Mouse (Mus musculus) kidney, embryonic 16.5 days (tissue): ENCODE results near the gene Pvr. TPM values are rescaled to one million over a fixed set of nuclear protein-coding genes. Genes with fewer than 3 reads are reported as not detected.
A peak's percentile ranks its signal among the peaks of the same experiment; 100 is the strongest.

Experiments
- ATAC-seq: fragments of 200-750 bp; cut with Nextera tagmentation; 2 replicates; pipeline ENCODE4 v1.8.0; 2017; ENCODE audit warnings: moderate TSS enrichment; ENCODE audit not compliant: low FRiP score, low TSS enrichment
- H3K27ac ChIP-seq: fragments of 300-500 bp; sonication (generic); 2 replicates; pipeline ENCODE4 v1.5.1; 2014; ENCODE audit warnings: low read length
- H3K27me3 ChIP-seq: fragments of 300-500 bp; sonication (generic); 2 replicates; pipeline ENCODE4 v1.6.1; 2014; ENCODE audit warnings: low read length, control low read depth, mixed read lengths; ENCODE audit not compliant: insufficient read depth
- H3K36me3 ChIP-seq: fragments of 300-500 bp; sonication (generic); 2 replicates; pipeline ENCODE4 v1.6.1; 2014; ENCODE audit warnings: low read length, control low read depth, mixed read lengths; ENCODE audit not compliant: insufficient read depth
- H3K4me1 ChIP-seq: fragments of 300-500 bp; sonication (generic); 2 replicates; pipeline ENCODE4 v1.6.1; 2014; ENCODE audit warnings: low read length, control low read depth, mixed read lengths; ENCODE audit not compliant: insufficient read depth
- H3K4me2 ChIP-seq: fragments of 300-500 bp; sonication (generic); replicated peaks from 2 replicates; pipeline ENCODE4 v1.6.1; 2014; ENCODE audit warnings: low read depth, low read length
- H3K4me3 ChIP-seq: fragments of 300-500 bp; sonication (generic); 2 replicates; pipeline ENCODE4 v1.5.1; 2014; ENCODE audit warnings: mild to moderate bottlenecking, low read length
- H3K9ac ChIP-seq: fragments of 300-500 bp; sonication (generic); replicated peaks from 2 replicates; pipeline ENCODE4 v1.6.1; 2014; ENCODE audit warnings: low read length
- H3K9me3 ChIP-seq: fragments of 300-500 bp; sonication (generic); 2 replicates; pipeline ENCODE4 v1.6.1; 2016; ENCODE audit warnings: low read length, control low read depth
- WGBS: fragments of 180-500 bp; shearing (Covaris S2); extraction: QIAGEN DNeasy Blood & Tissue Kit; methylation state at CpG from one replicate; pipeline ENCODE4 v1.1.7; 2014; 5-methylcytosine and 5-hydroxymethylcytosine counted together
- polyA plus RNA-seq: library from polyadenylated mRNA; unstranded; fragments of >200 nt; fragmentation: Nextera tagmentation; extraction: Ambion mirVana; gene quantifications from 2 replicates; pipeline ENCODE4 v1.2.1, GENCODE M21; 2015

The Pvr gene
- polyA plus RNA-seq = 11.8 and 16.0 TPM in 2 replicates

DNA sequence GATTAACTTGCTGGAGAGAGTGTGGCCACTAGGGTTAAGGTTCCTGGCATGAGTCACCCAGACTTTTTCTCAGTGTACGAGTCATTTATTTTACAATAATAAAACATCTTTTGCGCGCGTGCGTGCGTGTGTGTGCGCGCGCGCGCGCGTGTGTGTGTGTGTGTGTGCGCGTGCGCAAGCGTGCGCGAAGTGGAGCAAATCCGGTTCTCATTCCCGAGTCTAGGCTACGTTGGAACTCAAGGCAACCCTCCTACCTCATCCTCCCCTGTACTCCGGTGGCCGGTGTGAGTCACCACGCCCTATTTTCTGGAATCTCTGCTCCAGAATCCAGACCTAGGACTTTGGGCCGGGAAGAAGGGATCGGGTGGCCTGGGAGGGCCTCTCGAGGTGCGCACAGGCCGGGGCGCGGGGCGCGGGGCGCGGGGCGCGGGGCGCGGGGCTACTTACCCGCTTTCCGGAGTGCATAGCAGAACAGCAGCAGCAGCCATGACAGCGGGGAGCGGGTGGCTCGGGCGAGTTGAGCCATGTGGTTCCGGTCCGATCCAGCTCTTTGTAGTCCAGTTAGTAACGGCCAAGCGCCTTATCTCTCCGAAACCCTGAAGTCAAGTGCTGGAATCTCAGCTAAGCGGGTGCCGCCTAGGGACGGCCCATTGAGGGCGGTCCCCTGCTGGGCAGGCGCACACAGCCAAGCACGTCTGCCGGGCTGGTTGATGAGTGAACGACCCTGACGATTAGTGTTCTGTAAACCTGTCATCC lies at the start of gene Pvr:
Gene Pvr, minus strand, starts transcription at position 655 of the 756 bp plus-strand sequence.
- H3K27ac ChIP-seq = peak within 1 kb of the TSS; percentile 77
- peaks cover 15% of the 10 kb centered on the region; the same call in 1 of the 2 replicates for H3K36me3 ChIP-seq
- no peaks in the 10 kb centered on the region for H3K9me3 ChIP-seq
- 0 out of 2 replicates have a peak, but pooled peaks cover 6% of the 10 kb centered on the region for H3K4me1 ChIP-seq
- peak within 1 kb of the TSS; percentile 80 for H3K9ac ChIP-seq
- WGBS = 1% methylated on average over 58 of the region's 60 CpGs
- ATAC-seq = peak; percentile 94
- peak within 1 kb of the TSS; percentile 75 for H3K4me3 ChIP-seq
- H3K27me3 ChIP-seq = no peaks in the 10 kb centered on the region
- peak within 1 kb of the TSS; percentile 69 for H3K4me2 ChIP-seq

DNA sequence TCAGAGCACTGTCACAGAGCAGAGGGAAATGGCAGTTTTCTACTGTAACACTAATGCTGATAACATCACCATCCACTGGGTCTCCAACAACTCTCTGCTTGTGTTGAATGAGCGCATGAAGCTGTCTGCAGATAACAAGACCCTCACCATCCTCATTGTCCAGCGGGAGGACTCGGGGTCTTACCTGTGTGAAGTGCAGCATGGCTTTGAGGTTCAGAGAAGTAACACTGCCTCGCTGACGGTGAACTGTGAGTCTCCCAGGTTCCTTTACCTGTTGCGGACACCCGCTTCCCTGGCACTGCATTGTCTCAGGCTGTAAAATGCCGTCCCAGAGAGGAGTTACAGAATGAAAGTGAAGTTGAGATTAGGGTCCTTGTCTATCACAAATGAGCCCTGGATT lies 49.2 kb upstream of the Pvr start:
- H3K36me3 ChIP-seq = no peaks in the 10 kb centered on the region
- no peak overlapping the region for H3K9ac ChIP-seq
- H3K4me1 ChIP-seq = no peaks in the 10 kb centered on the region
- no peak overlapping the region for H3K4me2 ChIP-seq
- H3K27ac ChIP-seq = no peak overlapping the region
- WGBS = 91% methylated on average over 8 of the region's 8 CpGs
- H3K27me3 ChIP-seq = no peaks in the 10 kb centered on the region
- no peak for ATAC-seq
- H3K4me3 ChIP-seq = no peak overlapping the region
- H3K9me3 ChIP-seq = peaks cover 13% of the 10 kb centered on the region; the same call in 1 of the 2 replicates

DNA sequence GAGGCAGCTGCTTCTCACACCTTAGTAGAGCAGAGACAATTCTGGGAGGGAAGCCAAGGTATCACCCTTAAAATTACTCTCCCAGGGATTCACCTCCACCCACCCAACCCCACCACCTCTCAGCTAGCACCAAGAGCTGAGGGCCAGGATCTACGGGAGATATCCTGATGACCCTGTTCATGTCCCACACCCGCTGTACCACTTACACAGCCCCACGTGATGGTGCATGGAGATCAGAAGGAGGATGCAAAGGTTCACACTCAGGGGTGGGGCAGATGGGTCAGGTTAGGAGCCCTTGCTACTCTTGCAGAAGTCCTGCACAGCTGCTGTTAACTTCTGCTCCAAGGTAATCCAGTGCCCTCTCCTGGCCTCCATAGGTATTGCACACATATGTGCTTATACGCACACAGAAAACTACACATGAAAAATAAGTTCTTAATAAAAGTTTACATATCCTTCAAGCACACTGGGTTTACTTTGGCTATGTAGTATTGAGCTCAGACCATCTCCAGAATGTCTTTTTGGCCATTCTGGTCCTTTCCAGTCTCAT lies 48.7 kb upstream of the Pvr start:
- H3K9me3 ChIP-seq = peaks cover 13% of the 10 kb centered on the region; the same call in 1 of the 2 replicates
- H3K4me1 ChIP-seq = no peaks in the 10 kb centered on the region
- ATAC-seq = no peak
- H3K4me3 ChIP-seq = no peak overlapping the region
- 94% methylated on average over 4 of the region's 4 CpGs for WGBS
- H3K27ac ChIP-seq = no peak overlapping the region
- H3K27me3 ChIP-seq = no peaks in the 10 kb centered on the region
- H3K36me3 ChIP-seq = no peaks in the 10 kb centered on the region
- no peak overlapping the region for H3K4me2 ChIP-seq
- H3K9ac ChIP-seq = no peak overlapping the region

DNA sequence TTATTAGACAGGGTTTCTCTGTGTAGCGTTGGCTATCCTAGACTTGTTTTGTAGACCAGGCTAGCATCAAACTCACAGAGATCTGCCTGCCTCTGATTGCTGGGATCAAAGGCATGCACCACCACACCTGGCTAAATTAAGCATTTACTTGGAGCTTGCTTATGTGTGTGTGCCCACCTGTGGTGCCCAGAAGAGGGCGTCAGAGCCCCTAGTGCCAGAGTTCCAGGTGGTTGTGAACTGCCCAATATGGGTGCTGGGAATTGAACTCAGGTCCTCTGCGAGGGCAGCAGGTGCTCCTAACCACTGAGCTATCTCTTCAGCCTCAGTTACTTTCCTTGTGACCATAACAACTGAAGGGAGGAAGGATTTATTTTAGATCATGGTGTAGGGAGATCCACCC lies 48.1 kb upstream of the Pvr start:
- ATAC-seq = no peak
- Histone ChIP-seq H3K4me2 (no peak overlapping the region), H3K4me3 (no peak overlapping the region), H3K9ac (no peak overlapping the region), H3K4me1 (no peaks in the 10 kb centered on the region), H3K36me3 (no peaks in the 10 kb centered on the region), H3K27me3 (no peaks in the 10 kb centered on the region), H3K9me3 (peaks cover 13% of the 10 kb centered on the region; the same call in 1 of the 2 replicates), H3K27ac (no peak overlapping the region)
- WGBS = 80% methylated on average over 3 of the region's 3 CpGs

DNA sequence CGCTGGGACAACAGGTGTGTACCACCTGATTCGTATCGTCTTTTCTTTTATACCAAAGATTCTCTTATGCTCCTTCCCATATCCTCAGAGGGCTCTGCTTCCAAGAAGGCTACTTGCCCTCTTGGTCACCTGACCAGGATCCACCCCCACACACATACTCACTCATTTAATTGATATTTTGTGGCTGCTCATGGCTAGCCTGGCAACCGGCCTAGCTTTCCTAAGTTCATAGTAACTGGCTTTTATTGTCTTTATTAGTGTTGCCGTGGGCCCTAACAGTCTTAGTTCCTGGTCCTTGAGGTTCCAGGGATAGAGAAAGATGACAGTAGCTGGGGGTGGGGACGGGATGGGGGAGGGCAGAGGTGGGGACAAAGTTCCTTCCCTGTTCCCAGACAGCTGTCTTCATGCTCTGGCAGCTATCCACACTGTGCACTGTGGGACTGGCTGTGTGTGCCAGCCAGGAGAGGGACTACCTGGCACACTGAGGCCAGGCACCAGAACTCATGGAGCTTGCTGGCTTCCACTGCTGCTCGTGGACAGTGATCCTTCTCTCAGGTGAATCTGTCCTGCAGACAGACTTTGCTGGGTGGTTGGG lies 44.1 kb upstream of the Pvr start, which contains the start of gene Ceacam20:
Gene Ceacam20, plus strand, starts transcription at position 428 of the 595 bp plus-strand sequence.
- H3K4me2 ChIP-seq = no peak within 1 kb of the TSS
- H3K9ac ChIP-seq = no peak within 1 kb of the TSS
- no peak for ATAC-seq
- no peak within 1 kb of the TSS for H3K27ac ChIP-seq
- 70% methylated on average over 7 of the region's 7 CpGs for WGBS
- no peaks in the 10 kb centered on the region for H3K4me1 ChIP-seq
- peaks cover 6% of the 10 kb centered on the region; the same call in 1 of the 2 replicates for H3K9me3 ChIP-seq
- H3K27me3 ChIP-seq = no peaks in the 10 kb centered on the region
- no peaks in the 10 kb centered on the region for H3K36me3 ChIP-seq
- no peak within 1 kb of the TSS for H3K4me3 ChIP-seq

DNA sequence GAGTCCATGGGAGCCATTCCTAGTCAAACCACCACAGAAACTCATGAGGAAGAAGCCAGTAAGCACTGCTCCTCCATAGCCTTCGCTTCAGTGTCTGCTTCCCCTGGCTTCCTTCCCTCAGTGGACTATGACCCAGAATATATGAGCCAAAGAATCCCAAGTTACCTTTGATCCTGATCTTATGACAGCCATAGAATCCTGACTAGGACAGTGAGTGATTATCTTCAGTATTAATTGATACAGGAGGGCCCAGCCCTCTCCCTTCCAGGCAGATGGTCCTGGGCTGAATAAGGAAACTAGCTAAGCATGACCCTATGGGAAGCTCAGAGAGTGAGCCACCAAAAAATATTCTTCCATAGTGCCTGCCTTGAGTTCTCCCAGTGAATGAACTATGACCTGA lies 41.5 kb upstream of the Pvr start:
- ATAC-seq = no peak
- no peak overlapping the region for H3K4me3 ChIP-seq
- no peaks in the 10 kb centered on the region for H3K36me3 ChIP-seq
- H3K4me2 ChIP-seq = no peak overlapping the region
- H3K4me1 ChIP-seq = no peaks in the 10 kb centered on the region
- no peak overlapping the region for H3K27ac ChIP-seq
- H3K9ac ChIP-seq = no peak overlapping the region
- 64% methylated on average over 1 of the region's 1 CpGs for WGBS
- H3K27me3 ChIP-seq = no peaks in the 10 kb centered on the region
- no peaks in the 10 kb centered on the region for H3K9me3 ChIP-seq

DNA sequence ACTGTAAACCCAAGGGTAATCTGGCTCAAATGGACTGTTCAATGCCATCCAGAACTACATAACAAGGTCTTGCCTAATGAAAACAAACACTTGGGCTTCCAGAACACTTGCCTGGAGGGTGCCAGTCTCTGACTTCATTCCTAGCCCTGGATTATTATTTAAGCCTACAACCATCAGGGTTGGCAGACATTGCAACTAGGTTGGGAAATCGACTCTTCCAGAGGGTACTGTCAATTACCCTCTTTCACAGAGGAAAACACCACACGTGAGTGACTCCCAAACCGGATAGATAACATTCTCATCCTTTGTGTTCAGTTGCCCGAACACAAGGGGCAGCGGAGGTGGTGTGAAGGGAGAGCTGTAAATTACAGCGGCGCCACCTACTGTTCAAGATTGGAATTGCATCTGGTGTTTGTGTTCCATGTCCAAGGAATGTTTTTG lies 35.4 kb upstream of the Pvr start:
- no peak overlapping the region for H3K27ac ChIP-seq
- no peak overlapping the region for H3K4me3 ChIP-seq
- peak; percentile 63; the same call in 1 of the 2 replicates for ATAC-seq
- no peak overlapping the region for H3K9ac ChIP-seq
- no peaks in the 10 kb centered on the region for H3K27me3 ChIP-seq
- WGBS = 2% methylated on average over 7 of the region's 7 CpGs
- no peaks in the 10 kb centered on the region for H3K36me3 ChIP-seq
- H3K4me2 ChIP-seq = no peak overlapping the region
- no peaks in the 10 kb centered on the region for H3K9me3 ChIP-seq
- H3K4me1 ChIP-seq = peaks cover 7% of the 10 kb centered on the region; the same call in 1 of the 2 replicates

DNA sequence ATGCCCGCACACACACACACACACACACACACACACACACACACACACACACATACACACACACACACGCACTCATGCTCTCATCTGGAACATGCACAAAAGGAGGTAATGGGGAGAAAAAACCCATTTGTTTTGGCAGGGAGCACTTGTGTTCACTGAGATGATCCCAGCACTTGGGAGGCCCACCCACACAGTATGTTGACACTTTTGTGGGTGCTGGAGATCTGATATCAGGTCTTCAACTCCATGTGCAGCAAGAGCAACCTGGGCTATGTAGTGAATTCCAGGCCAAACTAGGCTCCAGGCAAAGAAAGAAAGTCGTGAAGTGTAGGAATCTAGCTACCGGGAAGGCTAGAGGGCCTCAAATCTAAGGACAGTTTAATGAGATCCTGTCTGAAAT lies 34.9 kb upstream of the Pvr start:
- 60% methylated on average over 4 of the region's 4 CpGs for WGBS
- H3K4me1 ChIP-seq = peaks cover 7% of the 10 kb centered on the region; the same call in 1 of the 2 replicates
- no peak overlapping the region for H3K27ac ChIP-seq
- H3K4me3 ChIP-seq = no peak overlapping the region
- no peaks in the 10 kb centered on the region for H3K9me3 ChIP-seq
- no peak overlapping the region for H3K4me2 ChIP-seq
- H3K9ac ChIP-seq = no peak overlapping the region
- no peaks in the 10 kb centered on the region for H3K36me3 ChIP-seq
- no peaks in the 10 kb centered on the region for H3K27me3 ChIP-seq
- ATAC-seq = no peak

DNA sequence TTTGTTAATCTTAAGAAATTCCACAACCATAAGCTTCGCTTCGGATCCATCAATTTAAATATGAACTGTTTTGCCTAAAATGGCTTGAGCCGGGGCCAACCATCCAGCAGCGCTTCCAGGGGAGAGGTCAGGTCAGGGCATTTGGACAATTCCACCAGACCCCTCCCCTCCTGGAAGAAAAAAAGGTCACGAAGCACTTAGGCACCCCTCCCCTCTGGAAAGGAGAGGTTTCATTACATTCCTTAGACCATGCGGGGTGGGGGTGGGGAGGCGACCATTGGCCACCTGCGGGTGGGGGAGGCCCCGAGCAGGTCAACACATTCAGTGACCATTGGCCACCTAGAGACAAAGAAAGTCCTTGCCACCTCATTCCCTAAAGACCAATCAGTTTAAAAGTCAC lies 32.1 kb upstream of the Pvr start:
- no peak for ATAC-seq
- Histone ChIP-seq H3K9ac (no peak overlapping the region), H3K9me3 (no peaks in the 10 kb centered on the region), H3K27me3 (no peaks in the 10 kb centered on the region), H3K36me3 (no peaks in the 10 kb centered on the region), H3K4me2 (no peak overlapping the region), H3K4me1 (peaks cover 7% of the 10 kb centered on the region; the same call in 1 of the 2 replicates), H3K4me3 (no peak overlapping the region), H3K27ac (no peak overlapping the region)
- 45% methylated on average over 9 of the region's 9 CpGs for WGBS
